Mouse (Mus musculus): ENCODE results near the gene Fndc11.

The Fndc11 gene

GRCm38 (mm10) chr2:181266839-181267238, 47.0 kb downstream of the Fndc11 start:
- ATAC-seq (ENCODE audit: low TSS enrichment) = no peak

GRCm38 (mm10) chr2:181272092-181272491, 52.3 kb downstream of the Fndc11 start:
- ATAC-seq (ENCODE audit: low TSS enrichment) = no peak
